Mouse (Mus musculus) heart, embryonic 16.5 days (tissue): ENCODE results near the gene Ldha. TPM values are rescaled to one million over a fixed set of nuclear protein-coding genes. Genes with fewer than 3 reads are reported as not detected.
"Not testable (repeated sequence)": the region's sequence is repeated elsewhere in the genome, so short reads cannot be mapped to it uniquely, and the experiment has no call there.

ENCODE experiments used
- ATAC-seq: fragments of 200-750 bp; cut with Nextera tagmentation; replicated peaks from 2 replicates; pipeline ENCODE4 v1.8.0; 2017; ENCODE audit warnings: moderate number of reproducible peaks; ENCODE audit not compliant: insufficient read depth, low FRiP score; ENCODE audit errors: extremely low read depth
- H3K27ac ChIP-seq: fragments of 300-500 bp; sonication (generic); 2 replicates; pipeline ENCODE4 v1.5.1; 2014; ENCODE audit warnings: mild to moderate bottlenecking, low read length, control low read depth, moderate library complexity
- H3K27me3 ChIP-seq: fragments of 300-500 bp; sonication (generic); 2 replicates; pipeline ENCODE4 v1.6.1; 2014; ENCODE audit warnings: low read length, mixed read lengths; ENCODE audit not compliant: control insufficient read depth, insufficient read depth
- H3K36me3 ChIP-seq: fragments of 300-500 bp; sonication (generic); 2 replicates; pipeline ENCODE4 v1.6.1; 2014; ENCODE audit not compliant: control insufficient read depth, insufficient read depth
- H3K4me1 ChIP-seq: fragments of 300-500 bp; sonication (generic); 2 replicates; pipeline ENCODE4 v1.6.1; 2014; ENCODE audit warnings: low read length, mixed read lengths; ENCODE audit not compliant: control insufficient read depth, insufficient read depth
- H3K4me2 ChIP-seq: fragments of 300-500 bp; sonication (generic); 2 replicates; pipeline ENCODE4 v1.6.1; 2014; ENCODE audit warnings: low read depth, mild to moderate bottlenecking, control low read depth, low read length
- H3K4me3 ChIP-seq: fragments of 300-500 bp; sonication (generic); 2 replicates; pipeline ENCODE4 v1.5.1; 2014; ENCODE audit warnings: mild to moderate bottlenecking, control low read depth, low read length
- H3K9ac ChIP-seq: fragments of 300-500 bp; sonication (generic); 2 replicates; pipeline ENCODE4 v1.6.1; 2014; ENCODE audit warnings: low read length, control low read depth
- H3K9me3 ChIP-seq: fragments of 300-500 bp; sonication (generic); replicated peaks from 2 replicates; pipeline ENCODE4 v1.6.1; 2016; ENCODE audit warnings: low read length; ENCODE audit not compliant: control insufficient read depth
- WGBS: fragments of 180-500 bp; shearing (Covaris S2); extraction: QIAGEN DNeasy Blood & Tissue Kit; methylation state at CpG from one replicate; pipeline ENCODE4 v1.1.7; 2014; 5-methylcytosine and 5-hydroxymethylcytosine counted together
- polyA plus RNA-seq: library from polyadenylated mRNA; unstranded; fragments of >200 nt; fragmentation: Nextera tagmentation; extraction: Ambion mirVana; gene quantifications from 2 replicates; pipeline ENCODE4 v1.2.1, GENCODE M21; 2015

Gene Ldha
- polyA plus RNA-seq, 1 experiment from 2014 or later: 3,218 TPM

DNA sequence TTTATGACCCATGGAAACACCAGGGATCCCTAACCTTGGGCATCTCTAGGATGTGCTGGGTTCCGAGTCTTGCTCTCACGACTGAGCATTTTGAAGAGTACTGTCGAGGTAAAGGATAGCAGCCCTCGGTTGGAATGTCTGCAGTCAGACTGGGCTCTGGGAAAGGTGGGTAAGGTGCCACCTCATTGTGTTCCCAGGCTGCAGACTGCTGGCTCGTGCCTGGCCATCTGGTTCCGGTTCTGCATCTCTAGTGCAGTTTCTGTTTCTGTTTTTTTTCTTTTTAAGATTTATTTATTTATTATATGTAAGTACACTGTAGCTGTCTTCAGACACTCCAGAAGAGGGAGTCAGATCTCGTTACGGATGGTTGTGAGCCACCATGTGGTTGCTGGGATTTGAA lies 40.7 kb downstream of the Ldha start:
- 80% methylated on average over 6 of the region's 8 CpGs for WGBS
- not testable (repeated sequence) for ATAC-seq

DNA sequence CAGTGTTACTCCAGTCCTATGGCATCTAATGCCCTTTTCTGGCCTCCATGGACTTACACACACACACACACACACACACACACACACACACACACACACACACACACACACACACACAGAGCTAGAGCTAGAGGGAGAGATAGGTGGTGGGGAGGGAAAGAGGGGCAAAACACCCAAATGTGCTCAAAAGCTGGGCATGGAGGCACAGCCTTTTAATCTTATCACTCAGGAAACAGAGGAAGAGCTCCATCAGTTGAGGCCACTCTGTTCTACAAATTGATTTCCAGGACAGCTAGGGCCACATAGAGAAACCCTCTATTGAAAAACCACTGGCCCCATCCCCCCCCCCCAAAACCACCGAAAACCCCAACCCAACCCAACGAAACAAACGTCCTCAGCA lies 42.0 kb downstream of the Ldha start:
- no peak for ATAC-seq
- Histone ChIP-seq H3K27me3 (no peaks in the 10 kb centered on the region), H3K9me3 (no peaks in the 10 kb centered on the region), H3K27ac (no peak overlapping the region), H3K4me3 (no peak overlapping the region), H3K4me2 (no peak overlapping the region), H3K4me1 (no peaks in the 10 kb centered on the region), H3K36me3 (peaks cover 11% of the 10 kb centered on the region), H3K9ac (no peak overlapping the region)
- WGBS: 53% methylated on average over 3 of the region's 3 CpGs

More for the DNA sequence above, 40.7 kb downstream of the Ldha start:
- not testable (repeated sequence) for H3K36me3 ChIP-seq, H3K4me2 ChIP-seq, H3K9me3 ChIP-seq, H3K9ac ChIP-seq, H3K27me3 ChIP-seq, H3K27ac ChIP-seq, H3K4me1 ChIP-seq, H3K4me3 ChIP-seq

DNA sequence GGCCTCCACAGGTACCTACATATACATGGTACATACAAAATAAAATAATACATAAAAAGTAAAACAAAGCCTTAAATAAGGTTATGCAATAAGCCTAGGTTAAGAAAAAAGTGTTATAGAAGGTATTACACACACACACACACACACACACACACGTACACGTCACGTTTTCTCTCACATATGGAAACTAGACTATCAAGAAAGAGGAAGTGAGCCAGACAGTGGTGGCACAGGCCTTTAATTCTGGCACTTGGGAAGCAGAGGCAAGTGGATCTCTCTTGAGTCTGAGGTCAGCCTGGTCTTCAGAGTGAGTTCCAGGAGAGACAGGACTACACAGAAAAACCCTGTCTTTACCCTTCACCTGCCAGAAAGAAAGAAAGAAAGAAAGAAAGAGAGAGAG lies 54.2 kb downstream of the Ldha start:
- Histone ChIP-seq H3K4me1 (no peaks in the 10 kb centered on the region), H3K4me2 (no peak overlapping the region), H3K4me3 (no peak overlapping the region), H3K9ac (no peak overlapping the region), H3K9me3 (no peaks in the 10 kb centered on the region), H3K27me3 (no peaks in the 10 kb centered on the region), H3K27ac (no peak overlapping the region), H3K36me3 (peaks cover 48% of the 10 kb centered on the region)
- 76% methylated on average over 3 of the region's 3 CpGs for WGBS
- ATAC-seq: no peak

DNA sequence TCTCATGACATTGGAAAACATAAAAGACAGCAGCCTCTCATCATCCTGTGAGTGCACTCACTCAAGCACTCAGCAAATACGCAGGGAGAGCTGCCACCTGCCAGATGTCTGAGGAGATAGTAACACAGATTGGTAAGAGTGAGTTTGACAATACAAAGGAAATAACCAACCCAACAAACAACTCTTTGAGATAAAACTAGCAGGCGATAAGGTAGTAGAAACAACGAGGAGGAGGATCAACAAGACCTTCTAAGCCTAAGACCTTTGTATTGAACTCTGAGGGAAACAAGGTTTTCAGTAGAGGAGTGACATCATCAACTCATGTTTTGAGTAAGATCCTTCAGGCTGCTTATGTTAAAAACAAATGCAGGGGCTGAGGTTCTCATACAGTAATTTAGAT lies 58.1 kb downstream of the Ldha start:
- H3K4me3 ChIP-seq: no peak overlapping the region
- no peaks in the 10 kb centered on the region for H3K27me3 ChIP-seq
- H3K9me3 ChIP-seq: no peaks in the 10 kb centered on the region
- no peak overlapping the region for H3K27ac ChIP-seq
- WGBS: 79% methylated on average over 3 of the region's 3 CpGs
- peaks cover 5% of the 10 kb centered on the region; the same call in 1 of the 2 replicates for H3K4me1 ChIP-seq
- peaks cover 46% of the 10 kb centered on the region for H3K36me3 ChIP-seq
- no peak overlapping the region for H3K9ac ChIP-seq
- no peak for ATAC-seq
- H3K4me2 ChIP-seq: no peak overlapping the region

Other genes with a start within 250 kb of the Ldha start
- gene Sergef, start 201.7 kb upstream of the Ldha start, polyA plus RNA-seq: 11.0 and 11.4 TPM in 2 replicates
- 0.61 and 1.1 TPM in 2 replicates for gene Tph1, start 168.9 kb upstream of the Ldha start, polyA plus RNA-seq
- 14.2 and 15.4 TPM in 2 replicates for gene Saal1, start 130.8 kb upstream of the Ldha start, polyA plus RNA-seq
- gene Saa3, start 125.8 kb upstream of the Ldha start, polyA plus RNA-seq: 0.62 and 0.84 TPM in 2 replicates
- not detected in 2 replicates for gene Saa4, start 108.9 kb upstream of the Ldha start, polyA plus RNA-seq
- gene Saa1, start 98.5 kb upstream of the Ldha start, polyA plus RNA-seq: 0.25 TPM in 1 of 2 replicates, not detected in the other
- not detected in 2 replicates for gene Saa2, start 89.7 kb upstream of the Ldha start, polyA plus RNA-seq
- gene Hps5, start 45.4 kb upstream of the Ldha start, polyA plus RNA-seq: 10.4 and 13.0 TPM in 2 replicates
- gene Gtf2h1, start 45.4 kb upstream of the Ldha start, polyA plus RNA-seq: 32.2 and 33.3 TPM in 2 replicates
- not detected in 2 replicates for gene Ldhc, start 19.7 kb downstream of the Ldha start, polyA plus RNA-seq
- 161 and 164 TPM in 2 replicates for gene Tsg101, start 78.5 kb downstream of the Ldha start, polyA plus RNA-seq
- 7.9 and 8.4 TPM in 2 replicates for gene Uevld, start 117.1 kb downstream of the Ldha start, polyA plus RNA-seq
- gene Gm9999, start 142.1 kb downstream of the Ldha start, polyA plus RNA-seq: not detected in 2 replicates
- gene Spty2d1, start 166.9 kb downstream of the Ldha start, polyA plus RNA-seq: 13.1 and 15.0 TPM in 2 replicates
- gene Tmem86a, start 209.1 kb downstream of the Ldha start, polyA plus RNA-seq: 20.1 and 23.0 TPM in 2 replicates